Mouse (Mus musculus) midbrain, embryonic 12.5 days (tissue): ENCODE data around the gene Ovol3. TPM values are rescaled to one million over a fixed set of nuclear protein-coding genes. Genes with fewer than 3 reads are reported as not detected.
"Not testable (repeated sequence)": the region's sequence is repeated elsewhere in the genome, so short reads cannot be mapped to it uniquely, and the experiment has no call there.

Experiments
- ATAC-seq: fragments of 200-750 bp; cut with Nextera tagmentation; 2 replicates; pipeline ENCODE4 v1.8.0; 2017; ENCODE audit warnings: low read depth, moderate TSS enrichment, moderate library complexity; ENCODE audit not compliant: low FRiP score
- H3K27ac ChIP-seq: fragments of 300-500 bp; sonication (generic); replicated peaks from 2 replicates; pipeline ENCODE4 v1.5.1; 2016; ENCODE audit warnings: mild to moderate bottlenecking
- H3K27me3 ChIP-seq: fragments of 300-500 bp; sonication (generic); 2 replicates; pipeline ENCODE4 v1.6.1; 2016; ENCODE audit warnings: mild to moderate bottlenecking
- H3K36me3 ChIP-seq: fragments of 300-500 bp; sonication (generic); 2 replicates; pipeline ENCODE4 v1.6.1; 2016
- H3K4me1 ChIP-seq: fragments of 300-500 bp; sonication (generic); 2 replicates; pipeline ENCODE4 v1.6.1; 2016
- H3K4me2 ChIP-seq: fragments of 300-500 bp; sonication (generic); replicated peaks from 2 replicates; pipeline ENCODE4 v1.6.1; 2016; ENCODE audit warnings: mild to moderate bottlenecking, moderate library complexity
- H3K4me3 ChIP-seq: fragments of 300-500 bp; sonication (generic); 2 replicates; pipeline ENCODE4 v1.5.1; 2016; ENCODE audit warnings: mild to moderate bottlenecking
- H3K9ac ChIP-seq: fragments of 300-500 bp; sonication (generic); replicated peaks from 2 replicates; pipeline ENCODE4 v1.6.1; 2016; ENCODE audit warnings: mild to moderate bottlenecking, moderate library complexity
- H3K9me3 ChIP-seq: fragments of 300-500 bp; sonication (generic); 2 replicates; pipeline ENCODE4 v1.6.1; 2016; ENCODE audit warnings: mild to moderate bottlenecking
- WGBS: fragments of 180-500 bp; shearing (Covaris S2); methylation state at CpG from one replicate; pipeline ENCODE4 v1.1.7; 2016; 5-methylcytosine and 5-hydroxymethylcytosine counted together
- polyA plus RNA-seq: library from polyadenylated mRNA; unstranded; fragments of >200 nt; fragmentation: Nextera tagmentation; extraction: Ambion mirVana; gene quantifications from 2 replicates; pipeline ENCODE4 v1.2.1, GENCODE M21; 2016

Ovol3 gene
- polyA plus RNA-seq, 1 experiment from 2014 or later = not detected

DNA sequence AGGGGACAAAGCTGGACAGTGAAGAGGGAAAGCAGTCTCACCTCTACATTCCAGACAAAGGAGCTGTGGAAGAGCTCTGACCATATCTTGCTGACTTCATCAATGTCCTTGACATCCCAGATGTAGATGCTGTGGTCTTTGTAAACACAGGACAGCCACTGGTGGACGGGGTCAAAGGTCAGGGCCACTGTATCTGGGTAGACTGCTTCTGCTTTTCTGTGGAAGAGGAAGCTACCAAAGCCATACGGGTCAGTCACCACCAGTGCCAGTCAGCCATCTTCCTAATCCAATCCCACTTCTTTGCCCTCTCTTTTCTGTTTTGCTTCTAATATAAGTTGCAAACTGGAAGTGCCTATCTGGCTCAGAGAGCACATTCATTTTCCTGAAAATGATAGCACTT lies 29.5 kb upstream of the Ovol3 start:
- Histone ChIP-seq H3K27ac (no peak overlapping the region), H3K9me3 (no peaks in the 10 kb centered on the region), H3K36me3 (peaks cover 26% of the 10 kb centered on the region), H3K9ac (no peak overlapping the region), H3K4me1 (no peaks in the 10 kb centered on the region), H3K27me3 (no peaks in the 10 kb centered on the region), H3K4me2 (no peak overlapping the region), H3K4me3 (no peak overlapping the region)
- ATAC-seq = no peak
- 87% methylated on average over 2 of the region's 2 CpGs for WGBS

GRCm38 (mm10) chr7:30251956-30252954 lies 16.7 kb upstream of the Ovol3 start:
- WGBS = 91% methylated on average over 12 of the region's 12 CpGs
- H3K4me2 ChIP-seq = no peak overlapping the region
- H3K27me3 ChIP-seq = no peaks in the 10 kb centered on the region
- H3K9ac ChIP-seq = no peak overlapping the region
- no peak overlapping the region for H3K4me3 ChIP-seq
- no peak overlapping the region for H3K27ac ChIP-seq
- H3K9me3 ChIP-seq = no peaks in the 10 kb centered on the region
- H3K4me1 ChIP-seq = no peaks in the 10 kb centered on the region
- peaks cover 7% of the 10 kb centered on the region for H3K36me3 ChIP-seq
- no peak for ATAC-seq

GRCm38 (mm10) chr7:30237374-30237773 lies 1.8 kb upstream of the Ovol3 start:
- 89% methylated on average over 3 of the region's 3 CpGs for WGBS
- H3K36me3 ChIP-seq = peaks cover 48% of the 10 kb centered on the region

DNA sequence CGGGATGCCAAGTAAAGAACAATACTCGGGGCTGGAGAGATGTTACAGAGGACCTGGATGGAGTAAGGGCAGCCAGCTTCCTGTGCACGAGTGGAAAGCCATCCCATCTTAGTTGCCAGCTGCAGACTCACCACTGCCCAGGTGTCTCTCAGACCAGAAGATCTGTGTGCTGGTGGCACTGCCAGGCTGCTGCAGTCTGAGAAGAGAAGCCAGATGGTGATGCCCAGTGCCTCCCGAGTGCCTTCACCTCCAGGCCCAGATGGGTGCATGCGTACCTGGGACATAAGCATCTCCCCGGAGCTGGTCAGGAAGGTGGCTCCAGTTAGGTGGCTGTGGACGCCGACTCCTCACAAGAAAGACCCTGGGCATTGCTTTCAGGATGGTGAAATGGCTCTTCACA lies 434 bp downstream of the Ovol3 start:
- 90% methylated on average over 8 of the region's 8 CpGs for WGBS
- peaks cover 17% of the 10 kb centered on the region for H3K4me1 ChIP-seq
- H3K27me3 ChIP-seq = no peaks in the 10 kb centered on the region
- H3K9me3 ChIP-seq = no peaks in the 10 kb centered on the region
- peaks cover 26% of the 10 kb centered on the region for H3K36me3 ChIP-seq
- no peak overlapping the region for H3K9ac ChIP-seq
- no peak overlapping the region for H3K27ac ChIP-seq
- no peak overlapping the region for H3K4me3 ChIP-seq
- ATAC-seq = no peak
- H3K4me2 ChIP-seq = no peak overlapping the region

More at GRCm38 (mm10) chr7:30237374-30237773, 1.8 kb upstream of the Ovol3 start:
- not testable (repeated sequence) for ATAC-seq, H3K4me1 ChIP-seq, H3K27ac ChIP-seq, H3K9me3 ChIP-seq, H3K4me2 ChIP-seq, H3K27me3 ChIP-seq, H3K9ac ChIP-seq, H3K4me3 ChIP-seq

DNA sequence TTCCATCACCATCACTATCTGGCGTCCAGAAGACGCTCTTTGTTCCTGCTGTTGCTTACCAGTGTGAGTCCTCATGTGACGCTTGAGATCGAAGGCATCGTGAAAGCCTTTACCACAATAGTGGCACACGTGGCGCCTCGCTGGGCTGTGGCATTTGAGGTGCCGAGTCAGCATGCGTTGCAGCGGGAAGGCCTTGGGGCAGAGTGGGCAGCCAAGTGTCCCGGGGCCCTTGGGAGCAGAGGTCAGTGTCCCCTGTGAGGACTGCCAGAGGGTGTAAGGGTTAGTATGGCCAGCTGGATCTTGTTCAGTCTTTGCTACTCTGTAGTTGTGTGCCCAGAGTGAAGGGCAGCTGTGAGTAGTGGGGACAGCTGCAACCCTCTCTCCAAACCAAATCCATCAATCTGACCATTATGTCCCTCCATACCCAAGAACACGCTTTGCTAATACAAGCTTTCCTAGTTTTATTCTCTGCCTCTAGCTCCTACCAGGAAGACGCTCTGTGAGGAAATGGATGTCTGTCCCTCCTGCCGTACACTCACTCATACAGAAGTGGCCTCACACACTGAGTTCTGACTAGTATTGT lies 1.2 kb downstream of the Ovol3 start:
- ATAC-seq = no peak
- no peaks in the 10 kb centered on the region for H3K27me3 ChIP-seq
- H3K4me3 ChIP-seq = no peak overlapping the region
- 96% methylated on average over 15 of the region's 15 CpGs for WGBS
- peaks cover 25% of the 10 kb centered on the region for H3K36me3 ChIP-seq
- no peak overlapping the region for H3K27ac ChIP-seq
- peaks cover 17% of the 10 kb centered on the region for H3K4me1 ChIP-seq
- no peak overlapping the region for H3K4me2 ChIP-seq
- no peak overlapping the region for H3K9ac ChIP-seq
- H3K9me3 ChIP-seq = no peaks in the 10 kb centered on the region

DNA sequence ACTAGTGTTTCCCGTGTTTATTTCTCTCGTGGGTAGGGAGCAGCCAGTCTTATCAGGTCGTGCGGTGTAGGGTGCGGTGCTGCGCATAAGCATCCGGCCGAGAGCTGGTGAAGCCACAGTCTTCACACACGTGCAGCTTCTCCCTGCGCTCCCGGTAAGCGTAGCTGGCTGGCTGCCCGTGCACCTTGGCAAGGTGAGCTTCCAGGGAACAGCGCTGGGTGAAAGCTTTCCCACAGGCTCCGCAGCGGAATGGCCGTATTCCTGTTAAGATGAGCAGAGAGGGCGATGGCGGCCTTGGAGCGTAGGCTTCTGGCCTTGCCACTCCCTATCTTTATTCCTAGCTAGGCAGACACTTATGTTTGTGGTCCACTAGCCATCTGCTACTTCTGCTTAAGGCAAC lies 2.1 kb downstream of the Ovol3 start:
- Histone ChIP-seq H3K9me3 (no peaks in the 10 kb centered on the region), H3K4me1 (peaks cover 17% of the 10 kb centered on the region), H3K27ac (no peak overlapping the region), H3K36me3 (peaks cover 25% of the 10 kb centered on the region), H3K27me3 (no peaks in the 10 kb centered on the region), H3K4me2 (peak overlapping the region; percentile 70), H3K9ac (no peak overlapping the region; the same call in 1 of the 2 replicates), H3K4me3 (peak overlapping the region; percentile 74; the same call in 1 of the 2 replicates)
- ATAC-seq = no peak
- WGBS = 90% methylated on average over 20 of the region's 20 CpGs

GRCm38 (mm10) chr7:30232631-30233148 lies 2.8 kb downstream of the Ovol3 start:
- H3K4me3 ChIP-seq = peak overlapping the region; percentile 74
- H3K9ac ChIP-seq = peak overlapping the region; percentile 80
- H3K4me1 ChIP-seq = peaks cover 17% of the 10 kb centered on the region
- ATAC-seq = peak; percentile 27
- no peaks in the 10 kb centered on the region for H3K9me3 ChIP-seq
- peaks cover 32% of the 10 kb centered on the region for H3K36me3 ChIP-seq
- H3K27me3 ChIP-seq = no peaks in the 10 kb centered on the region
- peak overlapping the region; percentile 97 for H3K27ac ChIP-seq
- peak overlapping the region; percentile 70 for H3K4me2 ChIP-seq
- WGBS = 9% methylated on average over 24 of the region's 24 CpGs

DNA sequence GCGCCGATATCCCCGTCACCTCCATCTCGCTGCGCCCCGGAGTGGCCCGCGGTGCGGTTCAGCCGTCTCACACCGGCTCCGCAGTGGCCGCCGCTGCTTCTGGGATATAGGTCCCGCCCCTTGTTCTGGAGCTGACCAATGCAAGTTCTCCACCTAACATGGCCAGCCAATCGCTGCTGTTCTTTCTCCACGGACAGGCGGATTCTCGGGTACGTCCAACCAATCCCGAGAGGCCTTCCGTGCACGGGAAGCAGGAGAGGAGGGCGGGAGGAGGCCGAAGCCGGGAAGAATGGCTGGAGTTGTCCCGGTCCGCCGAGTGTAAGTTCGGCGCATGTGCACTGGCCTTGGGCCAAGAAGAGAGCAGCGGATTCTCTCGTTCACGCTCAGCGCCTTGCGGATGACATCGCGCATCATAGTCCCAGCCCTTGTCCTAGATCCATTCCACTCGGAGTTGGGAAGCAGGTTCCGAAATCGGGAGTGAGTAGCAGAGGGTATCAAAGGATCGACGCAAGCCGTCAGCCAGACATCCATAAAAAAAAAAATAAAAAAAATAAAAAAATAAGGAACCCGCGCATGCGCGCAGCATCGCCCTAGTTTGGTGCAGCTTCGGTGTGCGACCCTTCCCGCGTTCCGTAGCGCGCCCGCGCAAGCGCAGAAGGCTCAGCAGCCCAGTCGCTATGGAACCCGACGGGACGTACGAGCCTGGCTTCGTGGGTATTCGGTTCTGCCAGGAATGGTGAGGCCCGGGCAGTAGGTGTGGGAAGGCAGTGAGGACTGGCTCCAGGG lies 3.7 kb downstream of the Ovol3 start, which contains the start of the genes Polr2i and Tbcb:
TSS of gene Polr2i (plus strand) at position 280 of the 786 bp plus-strand sequence.
TSS of gene Tbcb (minus strand) at position 604 of the 786 bp plus-strand sequence.
- ATAC-seq = peak; percentile 94
- under 1% methylated on average over 67 of the region's 67 CpGs for WGBS

GRCm38 (mm10) chr7:30231328-30231668 lies 4.2 kb downstream of the Ovol3 start:
- Histone ChIP-seq H3K4me3 (peak overlapping the region; percentile 74), H3K36me3 (peaks cover 46% of the 10 kb centered on the region), H3K4me2 (peak overlapping the region; percentile 70), H3K27me3 (no peaks in the 10 kb centered on the region), H3K9ac (peak overlapping the region; percentile 76), H3K9me3 (no peaks in the 10 kb centered on the region), H3K4me1 (peaks cover 17% of the 10 kb centered on the region), H3K27ac (peak overlapping the region; percentile 97)
- ATAC-seq = peak; percentile 48
- 0% methylated on average over 16 of the region's 16 CpGs for WGBS

More for the DNA sequence above, 3.7 kb downstream of the Ovol3 start, which contains the start of the genes Polr2i and Tbcb:
- no peaks in the 10 kb centered on the region for H3K27me3 ChIP-seq
- H3K9ac ChIP-seq = peak within 1 kb of the TSS; percentile 80
- H3K27ac ChIP-seq = peak within 1 kb of the TSS; percentile 97
- peaks cover 17% of the 10 kb centered on the region for H3K4me1 ChIP-seq
- peaks cover 40% of the 10 kb centered on the region for H3K36me3 ChIP-seq
- no peaks in the 10 kb centered on the region for H3K9me3 ChIP-seq
- H3K4me2 ChIP-seq = peak within 1 kb of the TSS; percentile 70
- peak within 1 kb of the TSS; percentile 74 for H3K4me3 ChIP-seq

- Histone ChIP-seq H3K36me3 (peaks cover 60% of the 10 kb centered on the region), H3K4me1 (peaks cover 8% of the 10 kb centered on the region), H3K9ac (no peak overlapping the region), H3K4me2 (no peak overlapping the region), H3K9me3 (0 out of 2 replicates have a peak, but pooled peaks cover 4% of the 10 kb centered on the region), H3K27me3 (no peaks in the 10 kb centered on the region), H3K27ac (no peak overlapping the region), H3K4me3 (no peak overlapping the region)
- ATAC-seq = no peak
- WGBS = 97% methylated on average over 12 of the region's 12 CpGs
Observed at GRCm38 (mm10) chr7:30224206-30224605, 11.3 kb downstream of the Ovol3 start.

GRCm38 (mm10) chr7:30222205-30222604 lies 13.3 kb downstream of the Ovol3 start:
- no peak for ATAC-seq
- Histone ChIP-seq H3K36me3 (peaks cover 48% of the 10 kb centered on the region), H3K4me3 (no peak overlapping the region), H3K9me3 (0 out of 2 replicates have a peak, but pooled peaks cover 4% of the 10 kb centered on the region), H3K4me1 (peaks cover 12% of the 10 kb centered on the region), H3K27me3 (no peaks in the 10 kb centered on the region), H3K4me2 (no peak overlapping the region), H3K27ac (no peak overlapping the region), H3K9ac (no peak overlapping the region)
- 95% methylated on average over 5 of the region's 5 CpGs for WGBS
